Mouse (Mus musculus) thymus, adult 2 months (tissue): ENCODE measurements at regions not wholly inside any gene's neighbourhood (a gene's known extent, or its start where the extent isn't known, plus 50 kb on each side); places are given as distances from the start of the nearest gene placed in this dataset.

Experiments used
- DNase-seq: peaks from one replicate; pipeline ENCODE4 v3.0.0; 2021
- H3K27ac ChIP-seq: fragments of 200-500 bp; 2 replicates; pipeline ENCODE4 v1.5.1; 2012; ENCODE audit warnings: low read length, control low read depth; ENCODE audit not compliant: control insufficient read depth, insufficient read depth
- H3K27me3 ChIP-seq: fragments of 200-500 bp; 2 replicates; pipeline ENCODE4 v1.6.1; 2012; ENCODE audit warnings: mild to moderate bottlenecking, low read length, moderate library complexity, mixed read lengths; ENCODE audit not compliant: control insufficient read depth, insufficient read depth
- H3K36me3 ChIP-seq: fragments of 200-500 bp; 2 replicates; pipeline ENCODE4 v1.6.1; 2012; ENCODE audit warnings: mild to moderate bottlenecking, low read length, moderate library complexity; ENCODE audit not compliant: control insufficient read depth, insufficient read depth
- H3K4me1 ChIP-seq: fragments of 200-500 bp; replicated peaks from 2 replicates; pipeline ENCODE4 v1.6.1; 2012; ENCODE audit warnings: low read length; ENCODE audit not compliant: control insufficient read depth, insufficient read depth
- H3K4me3 ChIP-seq: fragments of 200-500 bp; 2 replicates; pipeline ENCODE4 v1.5.1; 2012; ENCODE audit warnings: mild to moderate bottlenecking, low read length, control low read depth, moderate library complexity; ENCODE audit not compliant: control insufficient read depth, insufficient read depth
- CTCF ChIP-seq: fragments of 200-500 bp; IDR thresholded peaks from 2 replicates; pipeline ENCODE4 v1.5.1; 2012; ENCODE audit warnings: mild to moderate bottlenecking, control low read depth, low read length, moderate library complexity, borderline replicate concordance; ENCODE audit not compliant: control insufficient read depth, poor library complexity, insufficient read depth; ENCODE audit errors: extremely low read depth
- POLR2A ChIP-seq: fragments of 200-500 bp; IDR thresholded peaks from 2 replicates; pipeline ENCODE4 v1.6.1; 2012; ENCODE audit warnings: mild to moderate bottlenecking, low read length, control low read depth, moderate library complexity; ENCODE audit not compliant: control insufficient read depth, poor library complexity, insufficient read depth; ENCODE audit errors: extremely low read depth
- WGBS: fragments of 180-500 bp; shearing (Covaris S2); methylation state at CpG from one replicate; pipeline ENCODE4 v1.1.7; 2018; 5-methylcytosine and 5-hydroxymethylcytosine counted together

GRCm38 (mm10) chr13:54298851-54299250 lies 72.3 kb upstream of the Cplx2 start:
- 90% methylated on average over 8 of the region's 8 CpGs for WGBS
- no peak overlapping the region for H3K27ac ChIP-seq
- H3K36me3 ChIP-seq, result no peaks in the 10 kb centered on the region
- no peaks in the 10 kb centered on the region for H3K4me1 ChIP-seq
- H3K4me3 ChIP-seq, result no peak overlapping the region
- no peak for DNase-seq
- peaks cover 17% of the 10 kb centered on the region for H3K27me3 ChIP-seq
- TF ChIP-seq POLR2A, result no peak
- no peak for TF ChIP-seq CTCF

DNA sequence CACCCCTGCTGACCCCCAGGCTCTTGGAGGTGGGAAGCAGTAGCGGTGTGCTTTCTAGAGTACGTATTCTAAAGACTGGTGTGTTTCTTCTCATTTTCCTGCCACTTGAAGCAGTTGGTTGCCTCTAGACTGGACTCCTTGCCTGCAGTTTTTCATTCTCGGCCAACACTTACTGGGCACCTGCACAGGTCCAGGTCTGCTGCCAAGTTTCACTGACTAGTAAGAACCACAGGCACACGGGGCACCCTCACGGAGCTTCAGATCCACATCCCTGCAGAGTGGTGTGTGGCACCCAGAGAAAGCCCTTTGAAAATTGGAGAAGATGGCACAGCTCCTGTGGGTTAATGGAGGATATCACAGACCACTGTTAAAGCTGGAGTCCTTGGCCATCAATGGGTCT lies 71.9 kb upstream of the Cplx2 start:
- DNase-seq, result no peak
- Histone ChIP-seq H3K4me3 (no peak overlapping the region), H3K27ac (no peak overlapping the region), H3K36me3 (no peaks in the 10 kb centered on the region), H3K4me1 (no peaks in the 10 kb centered on the region), H3K27me3 (peaks cover 17% of the 10 kb centered on the region)
- WGBS, result 94% methylated on average over 5 of the region's 5 CpGs
- TF ChIP-seq POLR2A (no peak), CTCF (no peak)

- DNase-seq, result no peak
- WGBS, result 97% methylated on average over 1 of the region's 1 CpGs
- H3K36me3 ChIP-seq, result no peaks in the 10 kb centered on the region
- no peak overlapping the region for H3K27ac ChIP-seq
- H3K4me1 ChIP-seq, result no peaks in the 10 kb centered on the region
- TF ChIP-seq CTCF (no peak), POLR2A (no peak)
- H3K4me3 ChIP-seq, result no peak overlapping the region
- H3K27me3 ChIP-seq, result peaks cover 17% of the 10 kb centered on the region
Observed at GRCm38 (mm10) chr13:54301110-54301509, 70.0 kb upstream of the Cplx2 start.

DNA sequence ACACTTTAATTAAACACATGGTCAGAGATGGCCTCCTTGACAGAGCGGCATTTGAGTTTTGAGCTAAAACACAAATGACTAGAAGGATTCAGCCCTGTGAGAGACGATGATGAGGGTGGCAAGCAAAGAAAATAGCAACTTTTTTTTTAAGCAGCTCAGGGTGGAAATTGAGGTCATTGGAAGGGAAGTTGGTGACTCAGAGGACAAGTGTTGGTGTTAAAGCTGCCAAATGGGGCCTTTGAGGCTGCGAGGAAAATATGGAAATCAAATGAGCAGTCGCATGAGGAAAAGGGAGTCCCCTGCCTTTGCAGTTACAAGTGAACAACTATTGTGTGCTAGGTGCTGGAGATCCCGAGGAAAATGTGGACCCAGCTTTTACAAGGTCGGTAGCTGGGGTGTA lies 69.5 kb upstream of the Cplx2 start:
- H3K27me3 ChIP-seq, result peaks cover 17% of the 10 kb centered on the region
- no peak for TF ChIP-seq POLR2A
- no peak for TF ChIP-seq CTCF
- no peaks in the 10 kb centered on the region for H3K36me3 ChIP-seq
- no peaks in the 10 kb centered on the region for H3K4me1 ChIP-seq
- H3K4me3 ChIP-seq, result no peak overlapping the region
- DNase-seq, result no peak
- whole genome bisulfite sequencing, result 44% methylated on average over 6 of the region's 6 CpGs
- H3K27ac ChIP-seq, result no peak overlapping the region

DNA sequence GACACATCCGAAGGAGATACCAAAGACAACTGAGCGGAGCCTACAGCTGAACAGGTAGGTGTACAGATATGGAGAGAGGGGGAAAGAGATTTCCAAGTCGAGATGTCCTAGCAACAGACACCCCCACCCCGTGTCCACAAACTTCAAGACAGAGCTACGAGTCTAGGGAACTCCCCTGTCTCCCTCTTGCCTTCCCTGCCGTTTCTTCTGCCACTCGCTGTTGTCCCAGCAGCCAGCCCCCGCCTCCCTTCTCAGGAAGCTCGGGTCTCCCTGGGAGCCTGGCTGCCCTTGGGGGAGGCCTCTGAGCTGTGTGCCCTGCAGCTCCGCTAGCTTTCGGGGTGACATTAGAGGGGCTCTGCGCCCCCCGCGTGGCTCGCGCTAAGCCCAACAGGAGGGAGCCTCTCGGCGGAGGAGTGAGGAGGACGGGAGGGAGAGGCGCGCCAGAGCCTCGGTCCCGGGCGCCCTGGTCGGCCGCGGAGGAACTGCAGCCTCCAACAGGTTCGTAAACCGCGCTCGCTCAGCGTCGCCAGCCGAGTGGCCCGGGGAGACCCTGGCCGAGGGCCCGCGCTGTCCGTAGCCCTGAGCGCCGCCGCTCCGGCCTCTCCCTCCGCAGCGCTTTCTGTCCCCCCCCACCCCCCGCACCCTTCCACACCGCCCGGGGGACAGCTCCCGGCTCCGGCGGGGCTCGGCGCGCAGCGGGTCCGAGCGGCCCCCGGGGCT lies 68.6 kb upstream of the Cplx2 start:
- WGBS, result 4% methylated on average over 58 of the region's 58 CpGs
- peak overlapping the region; percentile 22 for H3K4me3 ChIP-seq
- peaks cover 17% of the 10 kb centered on the region for H3K27me3 ChIP-seq
- no peak for TF ChIP-seq POLR2A
- TF ChIP-seq CTCF, result no peak
- DNase-seq, result peak; percentile 7
- no peak overlapping the region for H3K27ac ChIP-seq
- H3K4me1 ChIP-seq, result no peaks in the 10 kb centered on the region
- H3K36me3 ChIP-seq, result no peaks in the 10 kb centered on the region

DNA sequence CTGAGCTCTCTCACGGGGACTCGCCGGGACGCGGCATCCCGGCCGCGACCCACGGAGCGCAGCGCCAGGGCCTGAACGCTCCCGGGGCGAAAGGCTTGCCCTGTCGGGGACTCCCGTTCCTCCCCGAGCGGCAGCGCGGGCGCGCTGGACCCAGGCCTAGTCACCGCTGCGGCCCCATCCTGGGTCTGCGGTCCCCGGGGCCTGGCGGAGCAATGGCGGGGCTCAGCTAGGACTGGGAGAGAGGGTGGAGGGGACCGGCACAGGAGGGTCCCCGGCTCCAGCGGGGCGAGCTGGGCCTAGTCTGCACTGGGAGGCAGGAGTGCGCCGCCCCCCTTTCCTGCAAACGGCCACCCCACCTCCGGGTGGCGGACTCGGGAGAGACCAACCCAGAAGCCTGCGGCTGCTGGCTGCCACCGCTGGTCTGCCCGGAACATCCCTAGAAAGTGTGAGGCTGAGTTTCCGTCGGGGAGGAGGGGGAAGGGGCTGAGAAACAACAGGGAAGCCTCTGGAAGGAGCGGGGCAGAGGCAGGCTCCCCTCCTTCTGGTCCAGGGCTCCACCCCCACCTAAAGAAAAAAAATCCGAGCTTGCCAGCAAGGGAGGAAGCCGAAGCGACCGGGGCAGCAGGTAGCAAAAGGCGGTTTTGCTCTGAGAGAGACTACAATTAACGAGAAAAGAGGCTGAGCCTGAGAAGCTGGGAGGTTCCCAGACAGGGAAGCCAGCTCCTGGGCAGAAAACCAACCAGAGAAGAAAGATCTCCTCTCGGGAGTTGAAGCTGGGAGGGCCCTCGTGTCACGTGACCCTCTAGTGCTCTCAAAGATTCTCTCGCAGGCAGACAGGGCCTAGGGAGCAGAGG lies 67.9 kb upstream of the Cplx2 start:
- TF ChIP-seq CTCF (no peak), POLR2A (no peak)
- peak; percentile 43 for DNase-seq
- Histone ChIP-seq H3K27ac (0 out of 2 replicates have a peak overlapping the region, but pooled peaks have one; percentile 18), H3K4me3 (peak overlapping the region; percentile 22), H3K4me1 (no peaks in the 10 kb centered on the region), H3K36me3 (no peaks in the 10 kb centered on the region), H3K27me3 (peaks cover 17% of the 10 kb centered on the region)
- WGBS, result 2% methylated on average over 54 of the region's 54 CpGs

- WGBS, result 86% methylated on average over 5 of the region's 5 CpGs
- DNase-seq, result no peak
- Histone ChIP-seq H3K36me3 (no peaks in the 10 kb centered on the region), H3K4me3 (no peak overlapping the region), H3K27ac (no peak overlapping the region), H3K27me3 (peaks cover 17% of the 10 kb centered on the region), H3K4me1 (no peaks in the 10 kb centered on the region)
- TF ChIP-seq POLR2A, result no peak
- no peak for TF ChIP-seq CTCF
Observed at GRCm38 (mm10) chr13:54304251-54304650, 66.9 kb upstream of the Cplx2 start.
